Mouse (Mus musculus): Measurements from ENCODE around the gene Cherp.

Cherp gene

DNA sequence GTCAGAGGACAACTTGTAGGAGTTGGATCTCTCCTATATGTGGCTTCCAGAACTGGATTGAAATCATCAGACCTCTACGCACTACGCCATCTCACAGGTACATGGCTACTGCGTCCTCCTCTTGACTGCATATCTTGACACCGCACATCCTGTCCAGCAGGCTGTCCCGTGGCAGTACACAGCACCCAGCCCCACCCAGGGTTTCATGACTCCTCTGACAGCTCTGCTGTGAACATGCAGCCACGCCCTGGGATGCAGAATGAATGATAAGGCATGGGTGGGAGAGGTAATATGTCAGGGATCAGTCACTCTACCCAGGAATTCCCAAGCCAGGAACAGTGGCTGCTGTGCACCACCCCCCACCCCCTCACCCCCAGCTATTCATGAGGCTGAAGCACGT, 61.2 kb downstream of the Cherp start:
- DNase-seq (ENCODE audit: low spot score), result no peak
